Mouse (Mus musculus): ENCODE measurements around the gene Hdgfl3. TPM values are rescaled to one million over a fixed set of nuclear protein-coding genes. Genes with fewer than 3 reads are reported as not detected.

Gene Hdgfl3
- polyA plus RNA-seq, 1 experiment from 2014 or later, result 6.3 TPM

DNA sequence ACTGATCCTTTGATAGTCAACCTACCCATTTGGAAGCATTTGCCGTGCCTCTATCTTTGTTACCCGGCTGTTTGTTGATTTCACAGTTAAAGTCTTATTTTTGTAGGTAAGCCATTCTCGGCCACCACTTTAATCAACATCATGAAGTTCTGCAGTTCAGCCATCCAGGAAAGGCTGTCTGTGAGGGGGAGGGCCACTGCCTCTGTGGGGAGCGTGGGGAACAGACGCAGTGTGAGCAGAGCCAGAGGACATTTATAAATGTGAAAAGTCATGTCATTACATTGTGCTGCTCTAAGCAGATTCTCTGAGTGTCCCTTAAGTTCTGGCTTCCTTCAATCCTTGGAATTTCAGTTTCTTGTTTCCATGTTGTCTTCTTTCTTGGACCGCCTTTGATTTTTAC, 84.1 kb downstream of the Hdgfl3 start:
- 68% methylated on average over 6 of the region's 6 CpGs for WGBS
- ATAC-seq, result no peak
- H3K9ac ChIP-seq (ENCODE audit: low read depth, low read length), result no peak overlapping the region
- no peak overlapping the region for H3K4me2 ChIP-seq (ENCODE audit: low read depth, low read length)
- H3K4me3 ChIP-seq (ENCODE audit: low read length), result no peak overlapping the region
- H3K36me3 ChIP-seq (ENCODE audit: control insufficient read depth, insufficient read depth, low read length), result no peaks in the 10 kb centered on the region
- H3K9me3 ChIP-seq (ENCODE audit: control insufficient read depth, low read length), result no peaks in the 10 kb centered on the region
- no peaks in the 10 kb centered on the region for H3K4me1 ChIP-seq (ENCODE audit: control insufficient read depth, insufficient read depth, low read length)
- H3K27ac ChIP-seq (ENCODE audit: low read length), result no peak overlapping the region
- no peaks in the 10 kb centered on the region for H3K27me3 ChIP-seq (replicated peaks; ENCODE audit: control insufficient read depth, insufficient read depth, low read length)

DNA sequence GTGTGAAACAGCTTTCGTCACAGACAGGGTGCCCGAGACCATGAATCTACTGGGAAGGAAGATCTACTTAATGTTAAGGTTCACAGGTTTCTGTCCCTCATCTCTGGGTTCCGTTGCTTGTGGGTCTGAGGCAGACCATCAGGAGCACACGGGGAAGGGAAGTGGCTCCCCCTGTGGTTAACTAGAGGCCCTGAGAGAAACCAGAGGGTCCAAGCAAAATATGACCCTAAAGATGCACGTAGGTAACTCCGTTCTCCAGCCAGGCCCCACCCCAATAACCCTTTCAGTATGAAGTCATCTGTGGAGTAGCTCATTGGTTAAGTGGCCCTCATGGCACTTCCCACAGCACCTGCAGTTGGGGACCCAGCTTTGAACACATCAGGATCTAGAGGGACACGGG, 84.6 kb downstream of the Hdgfl3 start:
- H3K27ac ChIP-seq (ENCODE audit: low read length), result no peak overlapping the region
- H3K4me1 ChIP-seq (ENCODE audit: control insufficient read depth, insufficient read depth, low read length), result no peaks in the 10 kb centered on the region
- no peaks in the 10 kb centered on the region for H3K27me3 ChIP-seq (replicated peaks; ENCODE audit: control insufficient read depth, insufficient read depth, low read length)
- no peaks in the 10 kb centered on the region for H3K9me3 ChIP-seq (ENCODE audit: control insufficient read depth, low read length)
- H3K36me3 ChIP-seq (ENCODE audit: control insufficient read depth, insufficient read depth, low read length), result no peaks in the 10 kb centered on the region
- H3K9ac ChIP-seq (ENCODE audit: low read depth, low read length), result no peak overlapping the region
- no peak overlapping the region for H3K4me3 ChIP-seq (ENCODE audit: low read length)
- ATAC-seq, result no peak
- WGBS, result 92% methylated on average over 7 of the region's 7 CpGs
- H3K4me2 ChIP-seq (ENCODE audit: low read depth, low read length), result no peak overlapping the region

GRCm38 (mm10) chr7:81849214-81849613, 85.1 kb downstream of the Hdgfl3 start:
- Histone ChIP-seq H3K27me3 (replicated peaks; ENCODE audit: control insufficient read depth, insufficient read depth, low read length) (no peaks in the 10 kb centered on the region), H3K9me3 (ENCODE audit: control insufficient read depth, low read length) (no peaks in the 10 kb centered on the region), H3K36me3 (ENCODE audit: control insufficient read depth, insufficient read depth, low read length) (no peaks in the 10 kb centered on the region), H3K9ac (ENCODE audit: low read depth, low read length) (no peak overlapping the region), H3K4me3 (ENCODE audit: low read length) (no peak overlapping the region), H3K27ac (ENCODE audit: low read length) (no peak overlapping the region), H3K4me2 (ENCODE audit: low read depth, low read length) (no peak overlapping the region), H3K4me1 (ENCODE audit: control insufficient read depth, insufficient read depth, low read length) (no peaks in the 10 kb centered on the region)
- 84% methylated on average over 5 of the region's 5 CpGs for WGBS
- ATAC-seq, result no peak

DNA sequence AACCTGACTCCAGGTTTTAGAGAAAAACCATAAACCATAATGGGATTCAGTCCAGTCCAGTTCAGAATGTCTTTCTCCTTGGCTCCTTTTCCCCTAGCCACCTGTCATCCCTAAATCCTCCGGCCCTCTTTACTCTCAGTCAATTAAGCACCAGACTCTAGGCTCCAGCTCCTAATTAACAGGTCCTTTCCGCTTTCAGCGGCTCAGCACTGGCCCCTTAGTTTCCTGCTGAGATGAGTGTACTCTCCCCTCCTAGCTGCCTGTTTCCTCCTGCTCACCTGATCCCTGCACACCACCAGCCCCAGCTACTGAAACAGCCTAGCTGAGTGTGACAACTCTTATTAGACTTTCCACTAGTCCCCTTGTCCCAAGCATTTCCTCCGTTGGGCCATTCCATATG, 86.5 kb downstream of the Hdgfl3 start:
- Histone ChIP-seq H3K27me3 (replicated peaks; ENCODE audit: control insufficient read depth, insufficient read depth, low read length) (no peaks in the 10 kb centered on the region), H3K9me3 (ENCODE audit: control insufficient read depth, low read length) (no peaks in the 10 kb centered on the region), H3K36me3 (ENCODE audit: control insufficient read depth, insufficient read depth, low read length) (no peaks in the 10 kb centered on the region), H3K27ac (ENCODE audit: low read length) (no peak overlapping the region), H3K4me2 (ENCODE audit: low read depth, low read length) (no peak overlapping the region), H3K4me3 (ENCODE audit: low read length) (no peak overlapping the region), H3K9ac (ENCODE audit: low read depth, low read length) (no peak overlapping the region), H3K4me1 (ENCODE audit: control insufficient read depth, insufficient read depth, low read length) (no peaks in the 10 kb centered on the region)
- no peak for ATAC-seq
- WGBS, result 51% methylated on average over 4 of the region's 4 CpGs

DNA sequence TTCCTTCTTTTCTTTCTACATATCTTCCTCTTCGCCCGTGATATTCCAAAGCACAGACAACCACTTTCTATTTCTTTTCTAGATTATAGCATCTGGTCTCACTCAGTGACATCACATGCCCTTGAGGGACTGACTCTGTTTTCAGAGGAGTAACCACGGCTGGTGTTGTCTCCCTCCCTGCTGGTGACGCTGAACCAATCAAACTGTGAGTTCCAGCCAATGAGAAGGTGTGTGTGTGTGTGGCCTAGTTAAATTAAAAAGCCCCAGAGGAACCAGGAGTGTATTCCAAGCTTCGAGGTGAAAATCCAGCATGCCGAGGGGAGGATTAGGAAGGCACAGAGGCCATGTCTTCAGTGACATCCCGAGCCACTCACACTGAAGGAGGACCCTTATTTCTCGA, 87.3 kb downstream of the Hdgfl3 start:
- H3K9me3 ChIP-seq (ENCODE audit: control insufficient read depth, low read length), result no peaks in the 10 kb centered on the region
- H3K36me3 ChIP-seq (ENCODE audit: control insufficient read depth, insufficient read depth, low read length), result no peaks in the 10 kb centered on the region
- no peak overlapping the region for H3K4me3 ChIP-seq (ENCODE audit: low read length)
- H3K9ac ChIP-seq (ENCODE audit: low read depth, low read length), result no peak overlapping the region
- H3K4me1 ChIP-seq (ENCODE audit: control insufficient read depth, insufficient read depth, low read length), result no peaks in the 10 kb centered on the region
- H3K4me2 ChIP-seq (ENCODE audit: low read depth, low read length), result no peak overlapping the region
- H3K27me3 ChIP-seq (replicated peaks; ENCODE audit: control insufficient read depth, insufficient read depth, low read length), result no peaks in the 10 kb centered on the region
- no peak for ATAC-seq
- 38% methylated on average over 8 of the region's 8 CpGs for WGBS
- no peak overlapping the region for H3K27ac ChIP-seq (ENCODE audit: low read length)

GRCm38 (mm10) chr7:81846008-81846407, 88.3 kb downstream of the Hdgfl3 start:
- Histone ChIP-seq H3K27ac (ENCODE audit: low read length) (no peak overlapping the region), H3K4me1 (ENCODE audit: control insufficient read depth, insufficient read depth, low read length) (no peaks in the 10 kb centered on the region), H3K4me3 (ENCODE audit: low read length) (no peak overlapping the region), H3K4me2 (ENCODE audit: low read depth, low read length) (no peak overlapping the region), H3K27me3 (replicated peaks; ENCODE audit: control insufficient read depth, insufficient read depth, low read length) (no peaks in the 10 kb centered on the region), H3K9ac (ENCODE audit: low read depth, low read length) (no peak overlapping the region), H3K9me3 (ENCODE audit: control insufficient read depth, low read length) (no peaks in the 10 kb centered on the region), H3K36me3 (ENCODE audit: control insufficient read depth, insufficient read depth, low read length) (no peaks in the 10 kb centered on the region)
- ATAC-seq, result no peak
- WGBS, result 54% methylated on average over 8 of the region's 8 CpGs

DNA sequence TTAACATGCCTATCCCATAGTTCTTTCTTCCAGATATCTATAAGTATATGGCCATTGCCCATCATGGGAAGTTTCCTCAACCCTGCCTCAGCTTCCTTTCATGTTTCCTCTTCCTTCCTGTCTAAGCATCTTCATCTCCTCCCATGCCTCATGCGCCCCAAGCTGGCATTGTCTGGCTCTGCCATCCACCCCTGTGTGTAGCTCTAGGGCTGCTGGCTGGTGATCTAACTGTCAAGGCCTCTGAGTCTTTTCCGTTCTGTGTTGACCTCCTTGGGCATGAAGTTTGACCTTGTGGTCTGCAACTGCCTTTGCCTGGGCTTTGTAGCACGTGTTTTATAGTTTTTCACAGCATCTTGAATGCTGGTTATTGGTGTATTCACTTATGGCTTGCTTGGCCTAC, 89.0 kb downstream of the Hdgfl3 start:
- Histone ChIP-seq H3K4me2 (ENCODE audit: low read depth, low read length) (no peak overlapping the region), H3K36me3 (ENCODE audit: control insufficient read depth, insufficient read depth, low read length) (no peaks in the 10 kb centered on the region), H3K4me3 (ENCODE audit: low read length) (no peak overlapping the region), H3K9me3 (ENCODE audit: control insufficient read depth, low read length) (no peaks in the 10 kb centered on the region), H3K27me3 (replicated peaks; ENCODE audit: control insufficient read depth, insufficient read depth, low read length) (no peaks in the 10 kb centered on the region), H3K4me1 (ENCODE audit: control insufficient read depth, insufficient read depth, low read length) (no peaks in the 10 kb centered on the region), H3K9ac (ENCODE audit: low read depth, low read length) (no peak overlapping the region), H3K27ac (ENCODE audit: low read length) (no peak overlapping the region)
- no peak for ATAC-seq
- WGBS, result 66% methylated on average over 3 of the region's 3 CpGs

GRCm38 (mm10) chr7:81844801-81845200, 89.5 kb downstream of the Hdgfl3 start:
- Histone ChIP-seq H3K4me2 (ENCODE audit: low read depth, low read length) (no peak overlapping the region), H3K9ac (ENCODE audit: low read depth, low read length) (no peak overlapping the region), H3K4me1 (ENCODE audit: control insufficient read depth, insufficient read depth, low read length) (no peaks in the 10 kb centered on the region), H3K27me3 (replicated peaks; ENCODE audit: control insufficient read depth, insufficient read depth, low read length) (no peaks in the 10 kb centered on the region), H3K9me3 (ENCODE audit: control insufficient read depth, low read length) (no peaks in the 10 kb centered on the region), H3K36me3 (ENCODE audit: control insufficient read depth, insufficient read depth, low read length) (no peaks in the 10 kb centered on the region), H3K27ac (ENCODE audit: low read length) (no peak overlapping the region), H3K4me3 (ENCODE audit: low read length) (no peak overlapping the region)
- 74% methylated on average over 11 of the region's 11 CpGs for WGBS
- ATAC-seq, result no peak

DNA sequence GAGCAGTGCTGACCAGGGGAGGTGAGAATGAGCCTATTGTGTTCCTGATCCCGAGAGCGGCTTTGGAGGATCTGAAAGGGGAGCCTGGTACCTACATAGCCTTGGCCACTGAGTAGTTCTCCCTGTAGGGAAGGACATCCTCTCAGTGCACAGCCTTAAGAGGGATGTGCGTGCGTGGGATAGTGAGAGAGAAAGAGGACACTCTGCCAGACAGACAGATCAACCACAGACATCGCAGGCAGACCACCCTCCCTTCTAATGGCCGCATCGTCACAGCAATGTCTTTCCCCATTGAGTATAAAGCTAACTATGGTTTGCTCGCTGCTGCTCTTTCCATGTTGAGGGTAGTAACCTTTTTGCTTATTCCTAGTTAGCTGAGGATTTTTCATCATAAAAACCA, 90.4 kb downstream of the Hdgfl3 start:
- no peaks in the 10 kb centered on the region for H3K36me3 ChIP-seq (ENCODE audit: control insufficient read depth, insufficient read depth, low read length)
- H3K9me3 ChIP-seq (ENCODE audit: control insufficient read depth, low read length), result no peaks in the 10 kb centered on the region
- H3K4me2 ChIP-seq (ENCODE audit: low read depth, low read length), result no peak overlapping the region
- H3K27ac ChIP-seq (ENCODE audit: low read length), result no peak overlapping the region
- no peak overlapping the region for H3K9ac ChIP-seq (ENCODE audit: low read depth, low read length)
- no peaks in the 10 kb centered on the region for H3K4me1 ChIP-seq (ENCODE audit: control insufficient read depth, insufficient read depth, low read length)
- H3K4me3 ChIP-seq (ENCODE audit: low read length), result no peak overlapping the region
- H3K27me3 ChIP-seq (replicated peaks; ENCODE audit: control insufficient read depth, insufficient read depth, low read length), result no peaks in the 10 kb centered on the region
- 88% methylated on average over 8 of the region's 8 CpGs for WGBS
- no peak for ATAC-seq

GRCm38 (mm10) chr7:81842998-81843397, 91.3 kb downstream of the Hdgfl3 start:
- Histone ChIP-seq H3K9me3 (ENCODE audit: control insufficient read depth, low read length) (no peaks in the 10 kb centered on the region), H3K27ac (ENCODE audit: low read length) (no peak overlapping the region), H3K4me3 (ENCODE audit: low read length) (no peak overlapping the region), H3K36me3 (ENCODE audit: control insufficient read depth, insufficient read depth, low read length) (no peaks in the 10 kb centered on the region), H3K9ac (ENCODE audit: low read depth, low read length) (no peak overlapping the region), H3K4me2 (ENCODE audit: low read depth, low read length) (no peak overlapping the region), H3K27me3 (replicated peaks; ENCODE audit: control insufficient read depth, insufficient read depth, low read length) (no peaks in the 10 kb centered on the region), H3K4me1 (ENCODE audit: control insufficient read depth, insufficient read depth, low read length) (no peaks in the 10 kb centered on the region)
- 58% methylated on average over 1 of the region's 1 CpGs for WGBS
- no peak for ATAC-seq

Data from intestine, embryonic 16.5 days (tissue).